Mouse (Mus musculus) small intestine, adult 2 months (tissue): ENCODE results near the gene Zfp454. TPM values are rescaled to one million over a fixed set of nuclear protein-coding genes. Genes with fewer than 3 reads are reported as not detected.

ENCODE experiments used
- H3K27ac ChIP-seq: fragments of 200-500 bp; 2 replicates; pipeline ENCODE4 v1.5.1; 2012; ENCODE audit warnings: low read depth, low read length, control low read depth, inconsistent platforms; ENCODE audit not compliant: insufficient read depth
- H3K27me3 ChIP-seq: fragments of 200-500 bp; 2 replicates; pipeline ENCODE4 v1.6.1; 2012; ENCODE audit warnings: mild to moderate bottlenecking, moderate library complexity, low read length, inconsistent platforms; ENCODE audit not compliant: control insufficient read depth, insufficient read depth
- H3K36me3 ChIP-seq: fragments of 200-500 bp; 2 replicates; pipeline ENCODE4 v1.6.1; 2012; ENCODE audit warnings: mild to moderate bottlenecking, low read length, control low read depth, inconsistent platforms; ENCODE audit not compliant: control insufficient read depth, insufficient read depth
- H3K4me1 ChIP-seq: fragments of 200-500 bp; 2 replicates; pipeline ENCODE4 v1.6.1; 2012; ENCODE audit warnings: low read length, inconsistent platforms, mixed read lengths; ENCODE audit not compliant: control insufficient read depth, insufficient read depth, insufficient read length
- H3K4me3 ChIP-seq: fragments of 200-500 bp; 2 replicates; pipeline ENCODE4 v1.5.1; 2012; ENCODE audit warnings: low read depth, mild to moderate bottlenecking, control low read depth, inconsistent platforms, low read length, moderate library complexity
- CTCF ChIP-seq: fragments of 200-500 bp; IDR thresholded peaks from 2 replicates; pipeline ENCODE4 v1.5.1; 2012; ENCODE audit warnings: low read depth, mild to moderate bottlenecking, control low read depth, inconsistent platforms, low read length, moderate library complexity, mixed read lengths; ENCODE audit not compliant: insufficient replicate concordance, insufficient read length; ENCODE audit errors: extremely low read depth
- POLR2A ChIP-seq: fragments of 200-500 bp; IDR thresholded peaks from 2 replicates; pipeline ENCODE4 v1.6.1; 2012; ENCODE audit warnings: low read depth, mild to moderate bottlenecking, control low read depth, inconsistent platforms, low read length, moderate library complexity
- WGBS: fragments of 180-500 bp; shearing (Covaris S2); methylation state at CpG from one replicate; pipeline ENCODE4 v1.1.7; 2018; 5-methylcytosine and 5-hydroxymethylcytosine counted together
- polyA plus RNA-seq: library from polyadenylated mRNA; depleted of rRNA; stranded (reverse); fragments of >200 nt; gene quantifications from 2 replicates; pipeline ENCODE4 v1.2.3, GENCODE M21; 2012; rRNA removed

Gene Zfp454
- polyA plus RNA-seq: not detected in 2 replicates

GRCm38 (mm10) chr11:50887390-50888128 lies at the start of gene Zfp454:
Zfp454 (minus strand) TSS chr11:50887651.
- H3K36me3 ChIP-seq: no peaks in the 10 kb centered on the region
- peaks cover 2% of the 10 kb centered on the region; the same call in 1 of the 2 replicates for H3K4me1 ChIP-seq
- no peak within 1 kb of the TSS for H3K27ac ChIP-seq
- 7% methylated on average over 26 of the region's 26 CpGs for WGBS
- H3K27me3 ChIP-seq: no peaks in the 10 kb centered on the region
- H3K4me3 ChIP-seq: peak within 1 kb of the TSS; percentile 49
- TF ChIP-seq POLR2A (no peak), CTCF (no peak)

- TF ChIP-seq POLR2A (no peak), CTCF (no peak)
These were observed 44.6 kb upstream of the Zfp454 start for GRCm38 (mm10) chr11:50932040-50932439.

DNA sequence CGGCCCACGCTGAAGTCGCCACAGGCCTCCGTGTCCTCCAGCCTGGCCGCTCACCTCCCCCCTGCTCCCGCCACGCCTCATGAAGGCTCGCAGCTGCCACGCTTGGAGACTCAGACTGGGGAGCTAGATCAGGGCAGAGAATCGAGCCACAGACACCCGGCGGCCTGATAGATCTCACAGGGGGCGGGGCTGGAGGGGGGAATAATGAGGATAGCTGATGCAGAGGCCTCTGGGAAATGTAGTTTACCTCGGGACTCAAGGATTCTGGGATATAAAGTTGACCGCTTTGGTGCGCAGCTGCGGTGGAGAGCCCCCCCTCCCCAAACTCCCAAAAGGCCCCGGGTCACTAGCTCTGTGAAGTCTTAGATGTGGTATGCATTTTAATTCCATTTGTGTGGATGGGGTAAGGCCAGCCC lies 44.0 kb upstream of the Zfp454 start, which contains the start of gene Zfp354b:
TSS of gene Zfp354b (minus strand) at position 183 of the 416 bp plus-strand sequence.
- no peaks in the 10 kb centered on the region for H3K36me3 ChIP-seq
- no peaks in the 10 kb centered on the region for H3K27me3 ChIP-seq
- peak within 1 kb of the TSS; percentile 82 for H3K4me3 ChIP-seq
- H3K4me1 ChIP-seq: no peaks in the 10 kb centered on the region
- no peak within 1 kb of the TSS for H3K27ac ChIP-seq
- under 1% methylated on average over 18 of the region's 18 CpGs for WGBS
- TF ChIP-seq CTCF (no peak), POLR2A (no peak)

More at GRCm38 (mm10) chr11:50932040-50932439, 44.6 kb upstream of the Zfp454 start:
- WGBS: 62% methylated on average over 1 of the region's 1 CpGs
- H3K4me3 ChIP-seq: no peak overlapping the region
- H3K27ac ChIP-seq: no peak overlapping the region
- H3K4me1 ChIP-seq: no peaks in the 10 kb centered on the region
- no peaks in the 10 kb centered on the region for H3K27me3 ChIP-seq
- H3K36me3 ChIP-seq: no peaks in the 10 kb centered on the region

- no peak overlapping the region for H3K27ac ChIP-seq
- no peak for TF ChIP-seq POLR2A
- TF ChIP-seq CTCF: no peak
- under 1% methylated on average over 16 of the region's 16 CpGs for WGBS
- no peaks in the 10 kb centered on the region for H3K36me3 ChIP-seq
- H3K27me3 ChIP-seq: no peaks in the 10 kb centered on the region
- H3K4me1 ChIP-seq: no peaks in the 10 kb centered on the region
- peak overlapping the region; percentile 82 for H3K4me3 ChIP-seq
These were observed 43.6 kb upstream of the Zfp454 start for GRCm38 (mm10) chr11:50931021-50931420.

- H3K4me3 ChIP-seq: peak overlapping the region; percentile 82
- WGBS: 10% methylated on average over 14 of the region's 14 CpGs
- H3K27ac ChIP-seq: no peak overlapping the region
These were observed 43.1 kb upstream of the Zfp454 start for GRCm38 (mm10) chr11:50930469-50931014.

GRCm38 (mm10) chr11:50915671-50916320 lies 28.3 kb upstream of the Zfp454 start, which contains the start of gene Zfp2:
Zfp2 (minus strand) TSS chr11:50916165.
- Histone ChIP-seq H3K4me3 (peak within 1 kb of the TSS; percentile 76), H3K4me1 (no peaks in the 10 kb centered on the region), H3K27ac (no peak within 1 kb of the TSS), H3K27me3 (no peaks in the 10 kb centered on the region), H3K36me3 (no peaks in the 10 kb centered on the region)
- TF ChIP-seq POLR2A: no peak
- peak; percentile 56; the same call in 1 of the 2 replicates for TF ChIP-seq CTCF
- WGBS: under 1% methylated on average over 47 of the region's 47 CpGs

More at GRCm38 (mm10) chr11:50930469-50931014, 43.1 kb upstream of the Zfp454 start:
- TF ChIP-seq POLR2A (no peak), CTCF (no peak)
- Histone ChIP-seq H3K27me3 (no peaks in the 10 kb centered on the region), H3K36me3 (no peaks in the 10 kb centered on the region), H3K4me1 (no peaks in the 10 kb centered on the region)
